Mouse (Mus musculus) megakaryocyte, adult 5-6 weeks (primary cell): ENCODE results near the gene Sgip1. TPM values are rescaled to one million over a fixed set of nuclear protein-coding genes. Genes with fewer than 3 reads are reported as not detected.
A peak's percentile ranks its signal among the peaks of the same experiment; 100 is the strongest.

Source experiments
- ATAC-seq: 2 replicates; pipeline ENCODE4 v1.8.0; 2016; ENCODE audit warnings: mild to moderate bottlenecking, inconsistent platforms; ENCODE audit not compliant: poor library complexity, severe bottlenecking
- total RNA-seq, 2 experiments: library from RNA; stranded (forward) in 1 of 2; stranded (reverse) in 1 of 2; fragments of 153-499, 151-499 nt in 1 of 2; fragments of 221-1000, 200-1000 nt in 1 of 2; gene quantifications; 2 replicates each; pipeline versions ENCODE4 v1.2.3 to v1.2.4; 2015 to 2017

The Sgip1 gene
- total RNA-seq, 2 experiments from 2014 or later: 0.85 to 1.3 TPM

GRCm38 (mm10) chr4:102833726-102834125 is 92.6 kb downstream of the Sgip1 start:
- no peak for ATAC-seq

- ATAC-seq: no peak
Measured at GRCm38 (mm10) chr4:102834710-102835109, 93.6 kb downstream of the Sgip1 start.

GRCm38 (mm10) chr4:102840062-102840798 is 99.1 kb downstream of the Sgip1 start:
- ATAC-seq: no peak

- no peak for ATAC-seq
Measured at GRCm38 (mm10) chr4:102840956-102841729, 100.0 kb downstream of the Sgip1 start.

- ATAC-seq: no peak
Measured at GRCm38 (mm10) chr4:102850498-102850897, 109.4 kb downstream of the Sgip1 start.

- no peak for ATAC-seq
Measured at GRCm38 (mm10) chr4:102851161-102851560, 110.1 kb downstream of the Sgip1 start.

- ATAC-seq: no peak
Measured at GRCm38 (mm10) chr4:102852290-102852689, 111.2 kb downstream of the Sgip1 start.

GRCm38 (mm10) chr4:102852808-102853207 is 111.7 kb downstream of the Sgip1 start:
- ATAC-seq: no peak

- no peak for ATAC-seq
Measured at GRCm38 (mm10) chr4:102853330-102854022, 112.4 kb downstream of the Sgip1 start.

- ATAC-seq: no peak
Measured at GRCm38 (mm10) chr4:102854928-102855892, 114.1 kb downstream of the Sgip1 start.

GRCm38 (mm10) chr4:102856086-102856485 is 115.0 kb downstream of the Sgip1 start:
- ATAC-seq: no peak

- peak; percentile 86 for ATAC-seq
Measured at GRCm38 (mm10) chr4:102859259-102860194, 118.4 kb downstream of the Sgip1 start.

GRCm38 (mm10) chr4:102862751-102863710 is 121.9 kb downstream of the Sgip1 start:
- ATAC-seq: no peak

- ATAC-seq: 0 out of 2 replicates have a peak, but pooled peaks have one; percentile 27
Measured at GRCm38 (mm10) chr4:102866531-102866930, 125.4 kb downstream of the Sgip1 start.

GRCm38 (mm10) chr4:102871274-102871673 is 130.2 kb downstream of the Sgip1 start:
- no peak for ATAC-seq

GRCm38 (mm10) chr4:102883142-102883541 is 142.0 kb downstream of the Sgip1 start:
- ATAC-seq: no peak

- ATAC-seq: no peak
Measured at GRCm38 (mm10) chr4:102884228-102884627, 143.1 kb downstream of the Sgip1 start.

- ATAC-seq: no peak
Measured at GRCm38 (mm10) chr4:102886459-102886858, 145.4 kb downstream of the Sgip1 start.
